Mouse (Mus musculus) frontal cortex, adult (tissue): ENCODE results near the gene Spock1.
"Not testable (repeated sequence)": the region's sequence is repeated elsewhere in the genome, so short reads cannot be mapped to it uniquely, and the experiment has no call there.

Experiments
- ATAC-seq: cut with Nextera tagmentation; 2 replicates; pipeline ENCODE4 v1.9.2; 2017; ENCODE audit warnings: mild to moderate bottlenecking, moderate library complexity, mixed read lengths; ENCODE audit not compliant: low TSS enrichment

The Spock1 gene

GRCm38 (mm10) chr13:57603226-57603625 lies 304.9 kb downstream of the Spock1 start:
- ATAC-seq: 0 out of 2 replicates have a peak, but pooled peaks have one; percentile 24

GRCm38 (mm10) chr13:57595761-57596051 lies 312.4 kb downstream of the Spock1 start:
- ATAC-seq: peak; percentile 63

GRCm38 (mm10) chr13:57595032-57595760 lies 312.9 kb downstream of the Spock1 start:
- ATAC-seq: peak; percentile 78

GRCm38 (mm10) chr13:57589338-57589914 lies 318.7 kb downstream of the Spock1 start:
- not testable (repeated sequence) for ATAC-seq

DNA sequence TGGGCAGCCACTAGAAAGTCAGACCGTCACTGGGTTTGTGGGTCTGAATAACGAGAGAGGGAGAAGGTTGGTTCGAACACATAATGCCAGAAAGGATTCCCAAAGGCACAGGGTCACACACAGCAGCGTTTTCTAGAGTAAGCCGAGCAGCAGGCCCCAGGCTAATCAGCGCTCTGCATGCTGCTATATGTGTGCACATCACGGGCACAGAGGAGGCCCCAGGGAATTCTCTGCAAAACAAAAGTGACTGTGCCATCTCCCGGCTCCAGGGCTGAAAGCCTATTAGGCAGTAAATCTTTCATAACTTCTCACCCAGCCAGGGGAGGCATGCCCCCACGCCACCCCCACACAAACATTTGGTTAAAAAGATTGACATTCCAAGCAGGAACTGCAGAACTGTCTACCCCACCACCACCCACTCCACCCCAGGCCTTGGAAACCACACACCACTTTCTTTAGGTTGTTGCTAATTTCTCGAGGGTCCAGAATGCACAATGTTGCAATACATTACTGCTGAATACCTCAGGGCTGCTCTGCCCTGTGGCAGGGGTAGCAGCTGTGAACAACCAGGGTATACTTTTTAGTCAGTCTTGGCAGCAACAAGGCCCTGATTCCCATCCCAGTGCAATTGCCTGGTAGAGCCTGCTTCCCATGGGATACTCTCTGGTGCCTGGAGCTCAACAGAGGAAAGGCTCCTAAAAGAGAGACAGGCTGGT lies 319.4 kb downstream of the Spock1 start:
- 0 out of 2 replicates have a peak, but pooled peaks have one; percentile 47 for ATAC-seq

- ATAC-seq: no peak
These were observed 323.0 kb downstream of the Spock1 start for GRCm38 (mm10) chr13:57585131-57585530.

- ATAC-seq: no peak
These were observed 325.7 kb downstream of the Spock1 start for GRCm38 (mm10) chr13:57582314-57582976.

DNA sequence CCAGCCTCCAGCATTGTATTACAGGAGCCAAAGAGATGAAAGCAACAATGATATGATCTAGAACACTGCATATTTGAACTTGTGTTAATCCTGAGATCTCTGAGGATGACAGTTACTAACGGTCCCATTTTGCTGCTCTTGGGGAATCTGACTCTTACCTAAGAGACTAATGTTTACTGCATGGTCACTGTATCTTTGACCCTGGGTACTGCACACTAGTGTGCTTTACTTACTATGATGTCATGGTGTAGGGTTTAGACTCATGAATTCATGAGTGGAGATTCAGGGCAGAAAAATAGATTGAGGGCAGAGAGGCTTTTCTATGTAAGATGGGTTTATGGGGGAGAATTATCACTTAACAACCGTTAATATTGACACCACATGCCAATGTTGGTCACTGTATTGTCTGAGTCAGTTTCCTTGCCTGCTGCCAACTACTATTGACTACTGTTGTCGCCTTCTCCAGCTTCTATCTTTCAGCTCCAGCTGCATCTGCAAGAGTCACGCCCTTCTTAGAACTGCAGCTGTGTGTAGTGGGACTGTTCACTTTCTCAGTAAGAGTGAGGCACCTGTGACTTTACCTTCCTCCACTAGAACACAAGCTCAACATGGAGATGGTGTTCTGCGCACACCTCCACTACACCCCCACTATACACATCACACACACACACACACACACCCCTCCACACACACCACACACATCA lies 330.4 kb downstream of the Spock1 start:
- ATAC-seq: no peak

DNA sequence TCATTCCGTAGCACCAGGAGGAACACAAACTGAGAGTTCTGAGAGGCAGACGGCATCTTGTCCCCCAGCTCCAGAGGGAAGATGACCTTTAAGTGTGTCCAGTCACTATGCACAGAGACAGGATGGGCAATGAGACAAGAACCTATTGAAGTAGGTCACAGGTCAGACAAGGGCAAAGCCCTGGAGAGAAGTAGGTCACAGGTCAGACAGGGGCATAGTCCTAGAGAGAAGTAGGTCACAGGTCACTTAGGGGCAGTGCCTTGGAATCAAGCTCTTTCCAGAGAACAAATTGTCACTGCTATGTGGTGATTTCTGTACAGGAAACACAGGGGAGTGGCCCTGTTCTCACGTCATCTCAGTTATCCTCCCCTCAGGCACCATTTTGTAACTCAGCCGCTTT lies 334.6 kb downstream of the Spock1 start:
- ATAC-seq: no peak

GRCm38 (mm10) chr13:57568404-57568803 lies 339.7 kb downstream of the Spock1 start:
- ATAC-seq: no peak

DNA sequence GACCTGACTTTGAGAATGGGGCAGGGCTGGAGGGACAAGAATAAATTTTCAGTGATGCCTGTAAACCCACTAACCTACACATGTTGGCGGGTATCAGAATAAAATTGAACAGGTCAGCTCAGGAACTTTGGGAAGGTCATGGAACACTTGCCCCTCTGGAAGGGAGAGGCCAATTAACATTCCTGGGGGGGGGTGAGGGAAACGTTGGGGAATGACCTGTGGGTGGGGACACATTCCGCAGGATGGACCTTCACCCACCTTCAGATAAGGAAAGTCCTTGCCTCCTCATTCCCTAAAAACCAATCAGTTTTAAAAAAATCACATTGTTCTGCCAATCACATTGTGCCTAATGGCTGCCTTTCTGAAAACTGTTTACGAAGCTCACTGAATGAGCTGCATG lies 352.9 kb downstream of the Spock1 start:
- ATAC-seq: no peak

DNA sequence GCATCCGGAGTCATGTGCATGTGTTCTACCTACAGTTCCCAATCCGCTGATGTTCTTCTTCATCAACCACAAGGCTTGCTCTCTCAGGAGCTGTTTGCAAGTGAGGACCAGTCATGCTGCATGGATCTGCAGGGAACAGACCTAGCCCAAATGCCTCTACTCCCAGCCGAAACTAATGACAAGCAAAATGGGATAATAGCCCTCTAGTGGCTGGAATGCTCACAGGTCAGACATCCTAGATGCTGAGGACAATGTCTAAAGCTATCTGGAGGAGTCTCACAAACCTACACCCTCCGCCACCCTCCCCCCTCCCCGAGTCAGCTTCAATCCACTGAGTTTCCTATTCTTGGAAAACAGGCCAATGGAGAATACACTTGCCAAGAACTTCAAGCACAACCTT lies 358.4 kb downstream of the Spock1 start:
- peak; percentile 29; the same call in 1 of the 2 replicates for ATAC-seq

GRCm38 (mm10) chr13:57536988-57537547 lies 371.1 kb downstream of the Spock1 start:
- peak; percentile 17; the same call in 1 of the 2 replicates for ATAC-seq

DNA sequence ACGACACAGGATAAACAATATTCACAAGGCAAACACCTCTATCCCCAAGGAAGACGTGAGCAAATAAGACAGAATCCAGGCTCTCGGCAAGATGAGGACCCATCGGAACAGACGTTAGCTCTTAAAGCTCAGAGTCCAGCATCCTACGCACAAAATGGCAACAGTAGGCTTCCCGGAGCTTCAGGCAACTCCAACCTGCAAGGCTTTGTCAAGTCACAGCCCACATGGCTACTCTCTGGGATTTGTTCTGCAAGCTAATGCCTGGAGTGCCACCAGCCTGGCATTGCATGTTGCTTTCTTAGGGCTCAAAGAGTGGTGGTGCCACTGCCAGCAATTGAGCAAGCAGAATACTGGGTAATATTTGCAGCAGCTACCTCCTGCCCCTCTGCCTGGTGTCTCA lies 373.8 kb downstream of the Spock1 start:
- ATAC-seq: peak; percentile 61

GRCm38 (mm10) chr13:57525946-57526345 lies 382.2 kb downstream of the Spock1 start:
- no peak for ATAC-seq

DNA sequence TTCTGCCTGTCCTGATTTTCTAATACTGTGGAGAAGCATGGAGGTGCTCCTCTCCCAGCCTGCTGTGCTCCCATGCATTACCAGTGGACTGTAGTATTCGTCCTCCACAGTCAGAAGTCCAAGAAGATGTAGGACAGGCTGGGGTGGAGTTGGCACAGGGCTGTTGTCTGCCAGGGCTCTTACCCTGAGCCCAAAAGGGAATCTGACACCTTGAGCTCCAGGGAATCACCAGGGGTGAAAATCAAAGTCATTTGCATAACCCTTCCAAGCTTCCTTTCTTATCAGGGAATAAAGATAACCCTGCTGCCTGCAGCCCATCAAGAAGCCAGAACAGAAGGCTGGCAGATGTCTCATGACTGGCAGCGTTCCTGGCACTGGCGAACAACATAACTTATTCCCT lies 383.6 kb downstream of the Spock1 start:
- ATAC-seq: peak; percentile 48; the same call in 1 of the 2 replicates

- ATAC-seq: no peak
These were observed 384.8 kb downstream of the Spock1 start for GRCm38 (mm10) chr13:57523366-57523765.

- ATAC-seq: 0 out of 2 replicates have a peak, but pooled peaks have one; percentile 12
These were observed 385.8 kb downstream of the Spock1 start for GRCm38 (mm10) chr13:57522319-57522718.

DNA sequence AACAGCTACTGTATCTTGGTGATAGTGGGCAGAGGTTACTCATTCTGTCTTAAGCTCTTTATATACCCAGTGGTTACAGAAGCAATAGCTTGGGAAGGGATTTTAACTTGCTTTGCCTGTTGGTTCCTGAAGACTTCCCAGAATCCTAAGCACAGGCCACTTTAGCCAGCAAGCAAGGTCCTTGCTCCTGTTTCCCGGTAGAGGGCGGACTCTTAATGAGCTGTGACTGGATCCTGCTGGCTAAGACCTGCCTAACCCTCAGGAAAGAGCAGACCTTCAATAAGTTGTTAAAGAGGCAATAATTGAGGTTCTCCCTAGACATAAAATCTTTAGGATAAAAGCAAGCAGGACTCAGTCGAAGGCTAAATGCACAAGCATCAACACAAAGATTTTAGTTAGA lies 387.0 kb downstream of the Spock1 start:
- no peak for ATAC-seq

DNA sequence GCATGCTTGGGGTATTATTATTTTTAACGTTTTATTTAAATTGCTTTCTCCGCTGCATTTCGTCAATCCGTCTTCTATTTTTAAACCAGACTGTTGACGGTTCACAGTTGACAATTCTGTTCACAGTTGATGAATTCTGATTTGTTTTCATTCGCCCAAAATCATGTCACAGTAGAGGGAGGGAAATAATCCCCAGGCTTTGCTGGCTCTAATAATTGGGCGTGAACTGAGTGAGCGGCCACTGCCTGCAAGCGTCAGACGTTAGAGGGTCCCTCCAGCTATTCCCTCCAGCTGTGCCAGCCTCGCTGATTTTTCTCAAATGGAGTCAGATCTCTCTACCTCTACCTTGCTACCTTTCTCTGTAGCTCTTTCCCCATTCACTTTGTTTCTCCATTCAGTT lies 388.3 kb downstream of the Spock1 start:
- no peak for ATAC-seq

GRCm38 (mm10) chr13:57515737-57516136 lies 392.4 kb downstream of the Spock1 start:
- ATAC-seq: no peak
